Mouse (Mus musculus) A20 (cell line): Measurements from ENCODE around the gene Nebl.

Experiments
- DNase-seq: peaks from one replicate; pipeline ENCODE4 v3.0.0-alpha.2; 2011; ENCODE audit warnings: low read depth, low spot score

Nebl gene

DNA sequence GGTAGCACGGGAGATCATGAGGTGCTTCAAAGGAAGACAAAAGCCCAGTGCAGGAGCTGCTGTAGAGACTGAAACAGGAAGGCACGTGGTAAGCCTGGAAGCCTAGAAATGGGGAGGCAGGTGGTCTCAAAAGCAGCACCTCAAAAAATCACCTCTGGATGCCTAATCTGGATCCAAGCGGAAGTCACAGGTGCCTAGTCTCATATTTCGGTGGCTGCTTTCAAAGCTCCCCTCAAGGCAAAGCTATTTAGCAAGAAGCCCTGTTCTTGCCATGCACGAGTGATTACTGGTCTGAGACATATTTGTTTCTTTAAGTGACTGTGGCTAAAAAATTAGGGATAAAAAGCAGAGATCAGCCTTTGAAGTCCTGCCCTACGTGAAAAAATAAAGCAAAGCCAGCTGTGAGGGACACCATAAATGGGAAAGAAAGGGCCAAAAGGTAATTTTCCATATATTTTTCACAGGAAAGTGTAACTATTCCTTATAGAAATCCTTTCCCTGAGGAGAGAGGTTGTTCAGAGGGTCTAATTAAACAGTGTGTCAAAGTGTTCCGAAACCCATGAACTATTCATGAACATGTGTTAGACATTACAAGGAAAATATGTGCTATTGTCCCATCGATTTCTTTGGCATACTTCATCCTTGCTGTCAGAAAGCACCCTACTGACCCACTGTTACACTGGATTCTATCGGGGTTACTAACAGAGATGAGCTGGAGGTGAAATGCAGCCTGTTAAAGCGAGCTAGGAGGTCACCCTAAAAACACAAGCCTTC, 206.9 kb downstream of the Nebl start:
- no peak for DNase-seq

DNA sequence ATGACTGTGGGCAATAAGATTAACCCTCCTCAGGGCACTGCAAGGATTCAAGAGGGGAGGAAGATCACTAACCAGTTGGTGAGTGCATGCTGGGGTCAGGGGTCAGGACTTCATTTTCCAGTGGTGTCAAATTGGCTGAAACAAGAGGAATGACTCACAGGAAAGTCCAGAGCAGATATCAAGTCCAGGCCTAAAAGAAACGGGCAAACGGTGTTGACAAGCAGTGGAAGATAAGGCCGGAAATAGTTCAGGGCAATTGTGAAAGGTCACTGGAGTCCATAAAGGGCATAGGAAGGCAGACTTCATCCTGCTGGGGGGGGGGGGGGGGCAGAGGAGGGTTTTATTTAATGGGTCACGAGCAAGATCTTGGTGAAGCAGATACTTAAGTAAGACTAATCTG, 207.5 kb downstream of the Nebl start:
- no peak for DNase-seq

GRCm38 (mm10) chr2:17515686-17516085, 215.6 kb downstream of the Nebl start:
- no peak for DNase-seq

DNA sequence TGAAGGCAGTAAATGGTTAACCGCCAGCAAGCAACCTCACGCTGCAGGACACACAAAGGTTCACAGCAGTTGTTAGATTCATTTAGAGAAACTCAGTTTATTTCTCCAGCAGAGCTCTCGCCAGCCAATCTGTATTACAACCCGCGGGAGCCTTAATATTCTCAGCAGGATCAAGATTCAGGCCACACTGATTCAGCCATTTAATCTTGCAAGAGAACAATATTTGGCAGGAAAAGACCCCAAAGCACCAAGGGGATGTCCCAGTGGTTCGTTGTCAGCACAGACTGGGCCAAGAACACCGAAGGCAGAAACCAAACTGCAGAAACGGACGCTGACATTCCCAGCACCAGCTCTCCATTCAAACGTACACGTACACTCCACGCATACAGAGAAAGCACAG, 216.5 kb downstream of the Nebl start:
- DNase-seq = no peak

DNA sequence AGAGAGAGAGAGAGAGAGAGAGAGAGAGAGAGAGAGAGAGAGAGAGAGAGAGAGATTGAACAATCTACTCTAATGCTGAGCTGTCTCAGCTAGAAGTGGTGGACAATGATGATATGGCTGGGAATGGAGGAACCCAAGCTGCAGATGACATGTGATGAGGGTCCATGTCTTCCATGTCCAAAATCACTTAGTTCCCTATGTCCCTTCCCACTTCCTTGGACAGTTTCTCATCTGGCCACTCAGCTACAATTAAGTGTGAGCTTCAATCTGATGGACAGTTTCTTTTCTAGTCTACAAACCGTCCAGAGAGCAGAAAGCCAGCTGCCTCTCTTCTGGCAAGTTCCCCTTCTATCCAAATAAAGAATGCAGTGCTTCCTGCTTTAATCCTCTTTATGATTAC, 221.3 kb downstream of the Nebl start:
- no peak for DNase-seq

DNA sequence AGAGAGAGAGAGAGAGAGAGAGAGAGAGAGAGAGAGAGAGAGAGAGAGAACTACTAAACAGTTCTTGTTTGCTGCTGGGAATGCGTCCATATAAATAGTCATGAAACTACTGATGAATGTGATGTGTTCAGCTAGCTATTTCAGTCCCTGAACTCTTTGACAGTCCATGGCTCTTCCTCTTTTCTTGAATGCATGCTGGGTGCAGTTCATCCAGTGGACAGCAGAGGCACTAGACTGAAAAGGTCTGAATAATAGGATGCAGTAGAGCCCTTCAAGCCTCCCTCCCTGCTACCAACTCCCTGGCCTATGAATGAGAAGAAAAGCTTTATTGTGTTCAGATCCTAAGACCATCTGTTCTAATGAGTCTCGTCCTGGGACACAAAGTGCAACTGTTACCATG, 223.9 kb downstream of the Nebl start:
- peak; percentile 26 for DNase-seq

GRCm38 (mm10) chr2:17504115-17504774, 227.0 kb downstream of the Nebl start:
- no peak for DNase-seq

- DNase-seq = no peak
These were observed 230.2 kb downstream of the Nebl start for GRCm38 (mm10) chr2:17501075-17501474.

- no peak for DNase-seq
These were observed 265.6 kb downstream of the Nebl start for GRCm38 (mm10) chr2:17465517-17466174.

DNA sequence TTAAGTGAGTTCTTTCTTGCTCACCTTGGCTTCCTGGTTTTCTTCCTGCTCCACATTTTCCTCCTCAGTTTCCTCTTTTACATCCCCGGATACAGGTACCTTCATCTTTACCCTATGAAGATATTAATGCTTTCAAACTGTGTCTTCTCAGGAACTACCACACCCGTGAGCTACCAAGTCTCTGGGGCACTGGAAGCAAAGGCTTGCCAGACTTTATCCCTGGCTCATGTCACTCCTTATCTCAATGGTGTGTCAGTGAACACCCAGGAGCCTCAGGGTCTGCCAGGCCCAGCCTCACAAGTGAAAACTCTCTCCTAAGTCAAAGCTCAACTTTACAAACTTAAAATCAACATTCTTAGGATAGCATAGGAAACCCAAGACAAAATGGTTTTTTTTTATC, 270.8 kb downstream of the Nebl start:
- no peak for DNase-seq

DNA sequence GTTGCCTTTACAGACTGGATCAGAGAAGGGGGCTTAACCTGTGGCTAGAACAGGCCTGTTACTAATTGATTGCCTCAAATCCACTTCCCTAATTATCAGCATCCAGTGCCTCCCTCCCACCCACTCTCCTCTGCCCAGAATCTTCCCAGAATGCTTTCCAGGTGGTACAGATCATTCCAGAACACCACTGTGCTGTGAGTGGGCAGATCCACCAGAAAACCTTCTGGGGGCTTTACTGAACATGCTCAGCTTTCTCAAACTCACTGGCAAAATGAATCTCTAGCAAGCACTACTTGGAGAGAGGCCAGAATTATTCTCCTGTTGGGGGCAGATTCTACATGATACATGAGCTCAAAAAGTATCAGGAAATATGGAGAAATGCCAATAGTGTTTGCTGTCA, 277.6 kb downstream of the Nebl start:
- no peak for DNase-seq

GRCm38 (mm10) chr2:17448341-17448740, 282.9 kb downstream of the Nebl start:
- no peak for DNase-seq

DNA sequence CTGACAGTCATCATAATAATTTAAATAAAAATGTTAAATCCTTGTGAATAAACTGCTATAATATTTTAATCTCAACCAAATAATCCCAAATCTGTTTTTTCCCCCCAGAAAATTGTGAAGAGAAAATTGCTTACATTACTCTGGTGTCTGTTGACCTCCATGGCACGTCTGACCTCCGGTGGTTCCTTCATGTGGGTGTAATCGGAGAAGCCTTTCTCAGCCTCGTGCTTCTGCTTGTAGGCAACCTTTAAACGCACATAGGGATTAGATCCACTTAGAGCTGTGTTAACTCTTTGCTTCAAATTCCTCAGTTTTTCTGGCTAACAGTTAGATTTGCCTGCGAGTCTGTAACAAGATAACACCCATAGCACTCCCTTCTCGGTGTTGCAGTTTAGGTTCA, 287.7 kb downstream of the Nebl start:
- DNase-seq = no peak

DNA sequence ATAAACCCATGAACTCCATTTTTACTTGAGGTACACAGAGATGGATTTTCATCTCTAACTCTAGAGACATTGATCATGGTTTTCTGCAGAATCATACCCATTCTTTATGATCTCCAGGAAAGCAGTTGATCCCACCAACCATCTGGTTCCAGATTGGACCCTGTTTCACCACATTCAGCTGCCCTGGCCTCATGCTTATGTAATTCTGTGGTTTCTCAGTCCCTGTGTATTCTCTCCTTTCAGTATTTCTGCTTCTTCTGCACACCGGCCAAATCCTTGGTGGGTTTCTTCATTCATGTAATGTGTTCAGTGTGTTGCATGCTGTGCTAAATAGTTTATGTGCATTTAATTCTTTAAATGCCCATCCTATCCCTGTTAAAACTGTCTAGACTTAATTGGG, 292.9 kb downstream of the Nebl start:
- DNase-seq = no peak

DNA sequence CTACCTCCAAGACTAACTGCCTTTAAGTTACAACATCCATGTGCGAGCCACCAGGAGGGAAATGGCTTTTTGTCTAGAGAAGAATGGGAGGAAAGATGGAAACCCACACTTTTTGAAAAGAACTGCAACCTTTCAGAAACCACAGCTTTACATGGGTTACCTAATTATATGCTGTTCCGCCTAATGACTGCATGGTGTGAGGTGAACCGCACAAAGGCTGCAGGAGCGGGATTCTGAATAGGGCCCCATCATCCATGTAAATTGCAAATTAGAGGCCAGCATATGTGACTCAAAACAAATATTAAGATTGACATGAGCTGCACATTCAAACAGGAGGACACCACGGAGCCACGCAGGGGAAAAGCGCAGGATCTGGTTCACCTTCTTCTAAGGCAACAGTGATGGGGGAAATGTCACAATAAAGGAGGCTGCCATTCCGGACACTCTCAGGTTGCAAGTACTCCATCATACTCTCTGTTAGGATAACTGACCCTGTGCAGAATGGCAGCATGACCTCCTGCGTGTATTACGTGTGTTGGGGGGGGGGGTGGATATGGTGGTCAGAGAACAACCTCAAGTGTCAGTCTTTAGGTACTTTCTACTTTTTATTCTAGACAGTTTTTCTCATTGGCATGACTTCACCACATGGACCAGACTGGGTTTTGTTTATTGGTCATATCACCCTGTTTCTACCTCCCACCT, 294.4 kb downstream of the Nebl start:
- no peak for DNase-seq

GRCm38 (mm10) chr2:17435217-17435616, 296.0 kb downstream of the Nebl start:
- no peak for DNase-seq

DNA sequence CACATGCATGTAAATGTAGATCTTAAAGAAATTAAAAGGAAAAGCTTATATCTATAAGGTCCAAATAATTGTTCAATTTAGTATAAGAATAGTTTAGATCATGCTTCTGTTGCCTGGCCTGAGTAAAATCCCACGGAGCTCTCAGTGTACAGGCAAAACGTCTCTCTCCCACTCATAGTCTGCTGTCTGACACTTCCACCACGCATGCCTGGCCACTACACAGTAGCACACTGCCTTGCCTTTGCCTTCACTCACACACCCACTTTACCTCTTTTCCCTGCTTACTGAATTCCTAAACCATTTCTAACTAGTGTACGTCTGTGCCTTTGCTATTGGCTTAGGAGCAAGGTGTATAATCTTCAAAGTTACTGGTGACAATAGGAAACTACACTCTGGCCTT, 302.2 kb downstream of the Nebl start:
- DNase-seq = no peak

DNA sequence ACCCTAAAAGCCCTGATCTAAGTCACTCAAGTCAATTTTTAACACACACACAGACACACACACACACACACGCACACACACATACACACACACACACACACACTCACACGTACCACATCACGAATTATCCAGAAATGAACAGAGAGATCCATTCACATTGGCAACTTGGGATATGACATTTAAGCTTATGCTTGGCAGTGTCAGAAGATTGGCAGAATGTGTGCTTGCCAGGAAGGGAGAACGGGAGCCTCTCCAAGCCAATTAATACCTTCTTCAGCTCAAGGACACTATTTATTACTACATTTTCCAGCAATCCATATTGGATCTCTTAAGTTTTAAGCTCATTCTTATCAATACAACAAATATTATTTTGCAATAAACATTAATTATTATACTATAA, 303.1 kb downstream of the Nebl start:
- no peak for DNase-seq

- peak; percentile 62 for DNase-seq
These were observed 308.3 kb downstream of the Nebl start for GRCm38 (mm10) chr2:17422967-17423366.

DNA sequence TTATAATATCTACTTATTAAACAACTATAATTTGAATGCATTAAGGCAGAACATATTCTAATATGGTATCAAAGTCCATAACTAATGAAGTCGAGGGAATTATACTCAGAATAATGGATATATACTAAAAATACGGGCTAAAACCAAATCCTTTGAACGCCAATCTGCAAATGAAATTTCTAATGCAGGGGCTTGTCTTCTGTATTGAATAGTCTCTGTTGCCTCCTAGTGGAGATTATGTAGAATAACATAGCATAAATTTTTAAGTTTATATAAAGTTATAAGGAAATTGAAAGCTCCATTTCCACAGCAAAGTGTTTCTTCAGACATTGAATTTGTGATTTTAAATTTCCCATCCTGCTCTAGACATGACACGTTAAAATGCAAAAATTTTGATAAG, 315.9 kb downstream of the Nebl start:
- peak; percentile 39 for DNase-seq

DNA sequence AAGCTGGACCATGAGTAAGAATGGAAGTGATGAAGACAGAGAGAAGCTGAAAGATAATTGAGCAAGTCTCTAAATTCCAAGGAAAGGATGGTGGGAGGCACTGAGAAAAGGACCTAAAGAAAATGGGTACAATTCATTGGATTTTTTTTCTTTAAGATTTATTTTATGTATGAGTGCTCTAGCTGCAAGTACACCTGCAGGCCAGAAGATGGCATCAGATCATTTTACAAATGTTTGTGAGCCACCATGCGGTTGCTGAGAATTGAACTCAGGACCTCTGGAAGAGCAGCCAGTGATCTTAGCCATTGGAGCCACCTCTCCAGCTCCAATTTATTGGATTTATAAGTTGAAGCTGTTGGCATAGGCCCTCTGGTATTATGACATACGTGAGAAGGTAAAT, 316.9 kb downstream of the Nebl start:
- DNase-seq = peak; percentile 36
